In the genomic region with DNA sequence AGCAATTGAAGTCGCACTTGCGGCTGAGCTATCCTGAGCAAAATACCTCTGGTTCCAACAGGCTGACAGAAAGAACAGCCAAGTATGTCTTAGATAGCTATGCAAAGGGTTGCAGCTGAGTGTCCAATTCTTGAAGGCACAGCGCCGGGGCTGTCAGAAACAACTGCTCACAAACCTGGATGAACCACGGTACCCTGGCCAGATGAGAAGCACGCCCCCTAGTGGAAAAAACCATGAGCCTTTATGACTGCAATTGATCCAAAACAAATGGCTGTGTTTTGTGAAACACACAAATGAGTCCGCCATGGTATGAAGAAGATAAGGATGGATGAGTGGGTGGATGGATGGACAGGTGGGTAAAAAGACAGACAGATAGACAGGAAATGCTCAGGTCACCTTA, we compare ENCODE assay signal across 32 mouse cellular contexts. TPM values are rescaled to one million over a fixed set of nuclear protein-coding genes. Genes with fewer than 3 reads are reported as not detected.
A peak's percentile ranks its signal among the peaks of the same experiment; 100 is the strongest.
DNase-seq lines count a peak whose midpoint lies in the region; ATAC-seq and TF ChIP-seq lines count a peak whose summit lies in the region.
"Had no signal": no experiment of that assay in that cellular context is flagged by ENCODE, and none has a peak within 500 bp of the region (broad histone marks: within the 10 kb centered on the region; RNA-seq: fewer than 3 reads in every experiment).

No protein-coding gene starts in this region.

- 70% methylated on average over 7 of the region's 7 CpGs for WGBS in hindbrain, postnatal 0 days
- WGBS in hindbrain, embryonic 10.5 days = 74% methylated on average over 7 of the region's 7 CpGs
- WGBS in liver, postnatal 0 days (ENCODE audit: insufficient replicate concordance) = 68% methylated on average over 7 of the region's 7 CpGs
- 67% methylated on average over 7 of the region's 7 CpGs for WGBS in liver, embryonic 11.5 days

- H3K36me3 ChIP-seq in hindbrain, postnatal 0 days (ENCODE audit: insufficient read depth, low read length) = no peaks in the 10 kb centered on the region
- peaks cover 27% of the 10 kb centered on the region for H3K36me3 ChIP-seq in hindbrain, embryonic 10.5 days
- no peaks in the 10 kb centered on the region for H3K36me3 ChIP-seq in liver, postnatal 0 days (replicated peaks; ENCODE audit: insufficient read depth, low read length)
- H3K36me3 ChIP-seq in liver, embryonic 11.5 days (ENCODE audit: control insufficient read depth, insufficient read depth, low read length) = no peaks in the 10 kb centered on the region
- H3K36me3 ChIP-seq: embryonic facial prominence, embryonic 15.5 days; heart, embryonic 10.5 days had no signal

- H3K9ac ChIP-seq in hindbrain, postnatal 0 days (replicated peaks; ENCODE audit: low read length) = no peak overlapping the region
- no peak overlapping the region for H3K9ac ChIP-seq in liver, postnatal 0 days (replicated peaks)
- H3K9ac ChIP-seq in liver, embryonic 11.5 days (ENCODE audit: low read depth, low read length) = no peak overlapping the region
- H3K9ac ChIP-seq: embryonic facial prominence, embryonic 15.5 days; hindbrain, embryonic 13.5 days; kidney, embryonic 15.5 days; neural tube, embryonic 15.5 days had no signal

- peak; percentile 5; the same call in 1 of the 2 replicates for TF ChIP-seq CTCF in hindbrain, postnatal 0 days (IDR thresholded peaks at IDR 0.05; ENCODE audit: low read depth)
- peak; percentile 28; the same call in 1 of the 2 replicates for TF ChIP-seq CTCF in liver, postnatal 0 days (IDR thresholded peaks at IDR 0.05; ENCODE audit: low read depth)
- TF ChIP-seq CTCF in brain, embryonic 14.5 days (IDR thresholded peaks at IDR 0.05; ENCODE audit: borderline replicate concordance, extremely low read depth, insufficient read depth, insufficient read length) = peak; percentile 10; the same call in 1 of the 2 replicates

- no peak overlapping the region for H3K4me2 ChIP-seq in hindbrain, postnatal 0 days (ENCODE audit: low read depth, low read length)
- H3K4me2 ChIP-seq in liver, postnatal 0 days (ENCODE audit: low read depth, low read length) = no peak overlapping the region
- H3K4me2 ChIP-seq in liver, embryonic 11.5 days = no peak overlapping the region
- H3K4me2 ChIP-seq: embryonic facial prominence, embryonic 15.5 days; hindbrain, embryonic 13.5 days; kidney, embryonic 15.5 days; neural tube, embryonic 15.5 days had no signal

- H3K4me1 ChIP-seq in hindbrain, postnatal 0 days (ENCODE audit: insufficient read depth, low read length) = no peaks in the 10 kb centered on the region; the same call in 1 of the 2 replicates
- peaks cover 31% of the 10 kb centered on the region for H3K4me1 ChIP-seq in hindbrain, embryonic 10.5 days (replicated peaks)
- peaks cover 2% of the 10 kb centered on the region; the same call in 1 of the 2 replicates for H3K4me1 ChIP-seq in liver, postnatal 0 days (ENCODE audit: insufficient read depth)
- no peaks in the 10 kb centered on the region for H3K4me1 ChIP-seq in liver, embryonic 11.5 days (replicated peaks; ENCODE audit: control insufficient read depth, insufficient read depth, low read length)

- H3K27me3 ChIP-seq in hindbrain, postnatal 0 days (ENCODE audit: insufficient read depth, low read length) = no peaks in the 10 kb centered on the region
- H3K27me3 ChIP-seq in hindbrain, embryonic 10.5 days (ENCODE audit: insufficient read depth, poor library complexity, severe bottlenecking) = no peaks in the 10 kb centered on the region
- no peaks in the 10 kb centered on the region for H3K27me3 ChIP-seq in liver, postnatal 0 days (ENCODE audit: insufficient read depth, low read length)
- no peaks in the 10 kb centered on the region for H3K27me3 ChIP-seq in liver, embryonic 11.5 days (replicated peaks; ENCODE audit: control insufficient read depth, insufficient read depth, low read length)
- H3K27me3 ChIP-seq: CH12.LX; embryonic facial prominence, embryonic 15.5 days; hindbrain, embryonic 13.5 days; kidney, embryonic 15.5 days; neural tube, embryonic 15.5 days had no signal

- intact Hi-C loops in left cerebral cortex, postnatal 14 days (cut with DNase I) = no loop called here

- no peak overlapping the region for H3K27ac ChIP-seq in hindbrain, postnatal 0 days
- no peak overlapping the region for H3K27ac ChIP-seq in hindbrain, embryonic 10.5 days
- H3K27ac ChIP-seq in liver, postnatal 0 days (ENCODE audit: low read depth) = no peak overlapping the region
- H3K27ac ChIP-seq in liver, embryonic 11.5 days (ENCODE audit: low read depth, low read length) = no peak overlapping the region
- H3K27ac ChIP-seq: embryonic facial prominence, embryonic 10.5 days; embryonic facial prominence, embryonic 15.5 days; heart, embryonic 10.5 days; hindbrain, embryonic 13.5 days; kidney, embryonic 15.5 days; macrophage; neural tube, embryonic 15.5 days had no signal

- TF ChIP-seq EP300 in liver, postnatal 0 days (IDR thresholded peaks at IDR 0.05; ENCODE audit: low read depth) = no peak

- TF ChIP-seq POLR2A in brain, embryonic 14.5 days (IDR thresholded peaks at IDR 0.05; ENCODE audit: borderline replicate concordance, extremely low read depth, insufficient read depth, insufficient read length, poor library complexity, severe bottlenecking) = no peak

- H3K9me3 ChIP-seq in hindbrain, postnatal 0 days (ENCODE audit: low read length) = no peaks in the 10 kb centered on the region
- no peaks in the 10 kb centered on the region for H3K9me3 ChIP-seq in hindbrain, embryonic 10.5 days
- H3K9me3 ChIP-seq in liver, postnatal 0 days (ENCODE audit: low read length) = no peaks in the 10 kb centered on the region
- no peaks in the 10 kb centered on the region for H3K9me3 ChIP-seq in liver, embryonic 11.5 days (ENCODE audit: control insufficient read depth, low read length)
- H3K9me3 ChIP-seq: embryonic facial prominence, embryonic 10.5 days; embryonic facial prominence, embryonic 15.5 days; heart, embryonic 10.5 days; hindbrain, embryonic 13.5 days; kidney, embryonic 15.5 days; neural tube, embryonic 15.5 days had no signal

- peak; percentile 55 to 79 for DNase-seq in adrenal gland, adult (ENCODE audit: inconsistent age in 2 of 2, low spot score in 1 of 2)
- no peak for DNase-seq in adrenal gland, adult 8-10 months
- DNase-seq in hindbrain, postnatal 0 days (ENCODE audit: low spot score) = no peak
- DNase-seq in hindbrain, embryonic 10.5 days (ENCODE audit: low spot score) = no peak
- no peak for DNase-seq in liver, postnatal 0 days
- no peak for DNase-seq in liver, embryonic 11.5 days (ENCODE audit: low spot score)
- DNase-seq in brain, embryonic 14.5 days (ENCODE audit: low read depth) = no peak
- DNase-seq in left cerebral cortex, postnatal 14 days (ENCODE audit: low spot score in 2 of 2) = no peak
- DNase-seq: cerebellum, adult 2 months; cerebellum, postnatal 14 days; gastrocnemius, postnatal 25 days; heart, adult 11 months; heart, postnatal 36 days; kidney, adult 18-20 months; liver; lung, adult 18-20 months; midbrain, embryonic 14.5 days; retina, postnatal 1 day; right cerebral cortex, postnatal 14 days; thymus, postnatal 4 days had no signal

- no peak overlapping the region for H3K4me3 ChIP-seq in hindbrain, postnatal 0 days (ENCODE audit: low read length)
- H3K4me3 ChIP-seq in hindbrain, embryonic 10.5 days = no peak overlapping the region
- H3K4me3 ChIP-seq in liver, postnatal 0 days (ENCODE audit: low read depth, low read length) = no peak overlapping the region
- H3K4me3 ChIP-seq in liver, embryonic 11.5 days (ENCODE audit: low read depth, low read length) = no peak overlapping the region
- H3K4me3 ChIP-seq: embryonic facial prominence, embryonic 10.5 days; embryonic facial prominence, embryonic 15.5 days; heart, embryonic 10.5 days; hindbrain, embryonic 13.5 days; kidney, embryonic 15.5 days; neural tube, embryonic 15.5 days had no signal

- no peak for ATAC-seq in hindbrain, postnatal 0 days
- no peak for ATAC-seq in liver, postnatal 0 days
- ATAC-seq in liver, embryonic 11.5 days (replicated peaks; ENCODE audit: low FRiP score) = no peak
- ATAC-seq: forebrain, embryonic 14.5 days; lung, postnatal 0 days had no signal

RNA-seq across cellular contexts. Expression of a gene that starts 15.9 kb away (rescaled TPM):
- 10 to 100 TPM; 14.0 to 23.9 (median 18.3) TPM for total RNA-seq in adrenal gland, adult 8-10 months (2022)
- total RNA-seq in hindbrain, postnatal 0 days (2014; rRNA removed) = 18.4 and 31.2 TPM in 2 replicates
- 2.8 and 3.4 TPM in 2 replicates for polyA plus RNA-seq in hindbrain, postnatal 0 days (2015; fragmentation: Nextera tagmentation; extraction: Ambion mirVana)
- 19.1 and 25.8 TPM in 2 replicates for polyA plus RNA-seq in hindbrain, embryonic 10.5 days (2016; fragmentation: Nextera tagmentation; extraction: Ambion mirVana)
- polyA plus RNA-seq in liver, postnatal 0 days (2015; fragmentation: Nextera tagmentation; extraction: Ambion mirVana) = 0.34 and 0.72 TPM in 2 replicates
- 2.8 and 4.3 TPM in 2 replicates for polyA plus RNA-seq in liver, embryonic 11.5 days (2014; fragmentation: Nextera tagmentation; extraction: Ambion mirVana)
- polyA plus RNA-seq in brain, embryonic 14.5 days (2012; rRNA removed) = 10.5 and 14.0 TPM in 2 replicates
- 1 to 10 TPM; 4.8 to 6.5 TPM for total RNA-seq in left cerebral cortex, postnatal 14 days (2021)
- total RNA-seq: CH12.LX; megakaryocyte-erythroid progenitor cell, adult 5-6 weeks had no signal
- polyA plus RNA-seq: C2C12, macrophage had no signal

Comparison
In these comparisons a context has a peak if more than half of its experiments do, and no peak if none do; other contexts are left out.
1. DNase-seq: peak in adrenal gland, adult (2 of 2); none in adrenal gland, adult 8-10 months (single experiment), hindbrain, postnatal 0 days (single experiment), hindbrain, embryonic 10.5 days (single experiment), liver, postnatal 0 days (single experiment), liver, embryonic 11.5 days (single experiment), brain, embryonic 14.5 days (single experiment) and left cerebral cortex, postnatal 14 days (0 of 2).
2. Peak in every context shown above with its lines, with median percentiles within 50 percentile points of each other: CTCF ChIP-seq.